Mouse (Mus musculus): ENCODE data around the gene 9230112D13Rik.

9230112D13Rik gene

DNA sequence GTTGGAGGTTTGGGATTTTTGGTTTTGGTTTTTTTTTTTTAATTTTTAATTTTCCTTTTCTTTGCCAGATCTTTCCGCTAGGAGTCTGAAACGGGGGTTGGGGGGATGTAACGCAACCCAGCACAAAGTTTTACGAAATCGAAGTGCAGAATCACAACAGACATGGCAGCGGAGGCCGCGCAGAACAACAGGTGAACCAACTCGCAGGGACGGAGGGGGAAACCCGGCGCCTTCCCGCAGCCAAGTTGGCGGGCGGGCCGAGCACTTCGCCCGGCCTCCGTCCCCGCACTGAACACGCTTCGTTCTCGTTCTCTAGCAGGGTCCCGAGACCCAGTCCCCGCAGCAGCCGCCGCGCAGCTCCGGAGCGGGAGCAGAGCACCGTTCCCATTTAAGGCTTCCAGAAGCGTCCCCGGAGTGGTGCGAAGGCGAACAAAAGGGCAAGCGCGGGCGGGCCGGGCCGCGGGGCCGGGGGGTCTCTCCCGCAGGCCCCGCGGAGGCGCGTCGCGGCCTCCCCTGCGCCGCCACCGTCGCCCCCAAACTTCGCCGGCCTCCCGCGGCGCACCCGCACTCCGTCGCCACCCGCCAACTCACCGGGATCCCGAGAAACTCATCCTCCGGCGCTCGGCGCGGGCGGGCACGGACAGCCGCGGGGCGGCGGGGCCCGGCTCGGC is 20.7 kb downstream of the 9230112D13Rik start:
- no peak for DNase-seq (ENCODE audit: extremely low read depth, low read depth, low spot score)

DNA sequence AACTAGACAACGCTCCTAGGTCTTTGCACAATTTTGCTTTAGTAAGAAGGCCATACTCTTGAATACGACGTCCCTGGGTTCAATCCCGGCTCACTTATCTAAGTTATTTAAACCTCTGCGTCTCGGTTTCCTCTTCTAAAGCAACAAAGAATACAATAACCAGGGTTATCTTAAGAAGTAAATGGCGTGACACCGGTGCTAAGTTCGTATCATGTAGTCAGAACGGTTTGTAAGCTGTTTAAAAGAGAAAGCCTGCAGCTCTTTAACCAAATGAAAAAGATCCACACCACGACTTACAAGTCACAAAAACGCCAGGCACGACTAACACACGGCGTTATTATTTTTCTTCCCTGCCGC is 21.2 kb downstream of the 9230112D13Rik start:
- DNase-seq (ENCODE audit: extremely low read depth, low read depth, low spot score), result no peak

DNA sequence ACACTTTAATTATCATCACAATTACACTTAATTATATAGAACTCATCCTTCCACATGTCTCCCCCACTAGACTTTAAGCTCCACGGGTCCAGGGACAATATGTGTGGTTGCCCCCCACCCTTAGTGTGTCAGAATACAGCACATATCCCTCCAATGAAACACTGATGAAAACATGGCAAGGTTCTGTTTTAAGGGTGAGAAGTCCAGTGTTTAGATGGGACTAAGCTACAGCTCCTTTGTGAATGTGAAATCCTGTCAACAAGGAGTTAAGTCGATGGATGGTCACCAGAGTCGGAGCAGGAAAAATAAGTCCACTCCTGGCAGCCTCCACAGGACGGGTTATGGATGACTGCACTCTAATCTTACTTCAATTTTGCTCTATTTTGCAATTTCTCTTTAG is 22.3 kb downstream of the 9230112D13Rik start:
- DNase-seq (ENCODE audit: extremely low read depth, low read depth, low spot score), result no peak

- no peak for DNase-seq (ENCODE audit: extremely low read depth, low read depth, low spot score)
Measured at GRCm38 (mm10) chr14:34499664-34500063, 22.9 kb downstream of the 9230112D13Rik start.

DNA sequence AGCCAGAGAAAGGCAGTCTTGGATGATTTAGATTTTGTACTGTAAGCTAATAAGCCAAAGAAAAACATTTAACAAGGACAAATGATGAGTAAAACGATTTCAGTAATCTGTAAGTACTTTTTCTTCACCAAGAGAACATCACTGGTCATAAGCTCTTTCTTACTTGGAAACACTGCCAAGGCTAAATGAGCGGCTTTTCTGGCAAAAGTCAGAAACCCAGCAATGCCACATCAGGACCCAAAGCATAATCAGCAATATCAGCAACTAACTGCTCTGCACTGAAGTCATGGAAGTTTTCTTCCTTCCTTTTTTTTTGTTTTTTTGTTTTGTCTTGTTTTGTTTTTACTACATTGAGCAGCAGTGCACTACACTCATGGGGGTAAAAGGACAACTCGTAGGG is 25.3 kb downstream of the 9230112D13Rik start:
- DNase-seq (ENCODE audit: extremely low read depth, low read depth, low spot score), result no peak

DNA sequence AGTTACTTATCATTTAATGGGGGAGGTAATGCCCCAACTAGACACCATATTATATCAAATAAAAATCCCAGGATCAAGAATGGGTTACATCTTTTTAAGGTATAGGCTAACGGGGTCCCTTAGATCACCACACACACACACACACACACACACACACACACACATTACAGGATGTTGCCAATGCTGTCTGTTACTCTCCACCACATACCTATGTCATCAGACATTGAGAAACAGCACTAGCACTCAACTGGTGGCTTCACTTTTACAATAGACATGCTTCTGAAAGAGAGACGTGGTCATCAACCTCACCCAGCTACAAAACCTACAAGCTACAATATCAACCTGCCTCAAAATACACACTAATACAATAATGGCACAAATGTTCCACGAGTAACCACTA is 28.9 kb downstream of the 9230112D13Rik start:
- no peak for DNase-seq (ENCODE audit: extremely low read depth, low read depth, low spot score)

- DNase-seq (ENCODE audit: extremely low read depth, low read depth, low spot score), result no peak
Measured at GRCm38 (mm10) chr14:34492688-34493087, 29.9 kb downstream of the 9230112D13Rik start.

- no peak for DNase-seq (ENCODE audit: extremely low read depth, low read depth, low spot score)
Measured at GRCm38 (mm10) chr14:34490965-34491364, 31.6 kb downstream of the 9230112D13Rik start.

- no peak for DNase-seq (ENCODE audit: extremely low read depth, low read depth, low spot score)
Measured at GRCm38 (mm10) chr14:34489928-34490327, 32.7 kb downstream of the 9230112D13Rik start.

DNA sequence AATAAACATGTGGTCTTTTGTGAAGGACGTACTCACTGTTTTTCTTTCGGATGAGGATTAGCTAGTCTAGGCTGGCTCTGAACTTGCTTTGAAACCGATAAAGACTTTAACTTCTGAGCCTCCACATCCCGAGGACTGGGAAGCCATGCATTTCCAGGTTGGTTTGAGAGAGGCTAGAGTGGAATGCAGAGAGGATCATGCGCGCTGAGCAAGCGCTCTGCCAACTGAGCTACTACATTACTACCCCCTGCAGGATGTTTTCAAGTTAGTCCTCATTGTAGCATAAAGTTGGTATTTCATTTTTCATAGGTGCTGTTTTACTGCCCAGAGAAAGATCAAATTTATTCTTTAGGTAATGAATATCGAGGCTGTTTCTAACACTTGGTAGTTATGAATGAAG is 36.4 kb downstream of the 9230112D13Rik start:
- no peak for DNase-seq (ENCODE audit: extremely low read depth, low read depth, low spot score)

- DNase-seq (ENCODE audit: extremely low read depth, low read depth, low spot score), result no peak
Measured at GRCm38 (mm10) chr14:34483469-34484341, 38.9 kb downstream of the 9230112D13Rik start.

GRCm38 (mm10) chr14:34471591-34471990 is 51.0 kb downstream of the 9230112D13Rik start:
- no peak for DNase-seq (ENCODE audit: extremely low read depth, low read depth, low spot score)

DNA sequence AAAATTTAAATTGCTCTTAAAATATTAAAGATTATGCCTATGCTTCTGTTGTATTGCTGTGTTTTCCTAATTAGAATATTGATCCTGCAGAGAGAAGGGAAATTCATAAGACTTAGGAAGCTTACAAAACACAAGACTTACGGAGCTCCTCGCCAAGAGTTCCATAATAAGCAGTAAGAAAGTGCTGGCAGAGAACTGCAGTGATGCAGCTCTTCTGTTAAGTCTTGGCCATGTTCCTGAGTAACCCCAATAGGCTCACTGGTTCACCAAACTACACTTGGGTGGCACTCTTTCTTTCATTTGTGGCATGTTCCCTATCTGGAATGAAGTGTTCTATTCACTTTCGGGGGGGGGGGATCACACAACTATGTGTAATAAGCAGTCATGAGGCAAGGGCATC is 56.3 kb downstream of the 9230112D13Rik start:
- no peak for DNase-seq (ENCODE audit: extremely low read depth, low read depth, low spot score)
